Mouse (Mus musculus): ENCODE measurements around the gene Pwwp2b. TPM values are rescaled to one million over a fixed set of nuclear protein-coding genes. Genes with fewer than 3 reads are reported as not detected.

Gene Pwwp2b
- polyA plus RNA-seq, 1 experiment = 5.6 TPM

- WGBS = 77% methylated on average over 2 of the region's 2 CpGs
- no peak overlapping the region for H3K4me3 ChIP-seq (replicated peaks; ENCODE audit: control insufficient read depth, low read depth, low read length)
- H3K4me1 ChIP-seq (ENCODE audit: control insufficient read depth, insufficient read depth, low read length) = no peaks in the 10 kb centered on the region
- no peak overlapping the region for H3K27ac ChIP-seq (ENCODE audit: control insufficient read depth, insufficient read depth, low read depth, low read length, poor library complexity)
- TF ChIP-seq POLR2A (IDR thresholded peaks at IDR 0.05; ENCODE audit: borderline replicate concordance, control insufficient read depth, low read depth, low read length) = no peak
Measured at GRCm38 (mm10) chr7:139309106-139309505, 60.8 kb downstream of the Pwwp2b start.

GRCm38 (mm10) chr7:139310487-139310951 is 62.2 kb downstream of the Pwwp2b start:
- TF ChIP-seq CTCF (IDR thresholded peaks at IDR 0.05; ENCODE audit: control insufficient read depth, insufficient read depth, low read length) (no peak), POLR2A (IDR thresholded peaks at IDR 0.05; ENCODE audit: borderline replicate concordance, control insufficient read depth, low read depth, low read length) (no peak)
- H3K27ac ChIP-seq (ENCODE audit: control insufficient read depth, insufficient read depth, low read depth, low read length, poor library complexity) = no peak overlapping the region
- WGBS = 77% methylated on average over 6 of the region's 6 CpGs
- H3K4me1 ChIP-seq (ENCODE audit: control insufficient read depth, insufficient read depth, low read length) = no peaks in the 10 kb centered on the region
- H3K4me3 ChIP-seq (replicated peaks; ENCODE audit: control insufficient read depth, low read depth, low read length) = no peak overlapping the region

GRCm38 (mm10) chr7:139312686-139313085 is 64.4 kb downstream of the Pwwp2b start:
- no peak overlapping the region for H3K27ac ChIP-seq (ENCODE audit: control insufficient read depth, insufficient read depth, low read depth, low read length, poor library complexity)
- no peak for TF ChIP-seq CTCF (IDR thresholded peaks at IDR 0.05; ENCODE audit: control insufficient read depth, insufficient read depth, low read length)
- TF ChIP-seq POLR2A (IDR thresholded peaks at IDR 0.05; ENCODE audit: borderline replicate concordance, control insufficient read depth, low read depth, low read length) = no peak
- H3K4me3 ChIP-seq (replicated peaks; ENCODE audit: control insufficient read depth, low read depth, low read length) = no peak overlapping the region
- 52% methylated on average over 5 of the region's 5 CpGs for WGBS
- H3K4me1 ChIP-seq (ENCODE audit: control insufficient read depth, insufficient read depth, low read length) = no peaks in the 10 kb centered on the region

GRCm38 (mm10) chr7:139313413-139313812 is 65.1 kb downstream of the Pwwp2b start:
- no peak overlapping the region for H3K27ac ChIP-seq (ENCODE audit: control insufficient read depth, insufficient read depth, low read depth, low read length, poor library complexity)
- no peaks in the 10 kb centered on the region for H3K4me1 ChIP-seq (ENCODE audit: control insufficient read depth, insufficient read depth, low read length)
- TF ChIP-seq POLR2A (IDR thresholded peaks at IDR 0.05; ENCODE audit: borderline replicate concordance, control insufficient read depth, low read depth, low read length) (no peak), CTCF (IDR thresholded peaks at IDR 0.05; ENCODE audit: control insufficient read depth, insufficient read depth, low read length) (no peak)
- no peak overlapping the region for H3K4me3 ChIP-seq (replicated peaks; ENCODE audit: control insufficient read depth, low read depth, low read length)
- WGBS = 69% methylated on average over 5 of the region's 5 CpGs

DNA sequence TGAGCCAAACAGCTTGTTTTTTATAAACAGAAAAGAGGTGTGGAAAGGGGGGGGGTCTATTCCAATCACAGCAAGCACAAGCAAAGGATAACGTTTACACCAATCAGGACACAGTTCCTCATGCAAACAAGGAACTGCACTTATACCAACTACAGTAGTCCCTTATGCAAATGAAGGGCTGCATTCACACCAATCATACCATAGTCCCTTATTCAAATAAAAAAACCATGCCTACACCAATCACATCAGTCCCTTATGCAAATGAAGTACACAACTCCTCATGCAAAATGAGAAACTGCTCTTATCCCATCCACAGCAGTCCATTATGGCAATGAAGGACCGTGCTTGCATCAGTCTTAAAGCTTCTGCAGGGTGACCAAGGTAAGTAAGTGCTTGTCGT is 66.4 kb downstream of the Pwwp2b start:
- H3K4me1 ChIP-seq (ENCODE audit: control insufficient read depth, insufficient read depth, low read length) = no peaks in the 10 kb centered on the region
- H3K27ac ChIP-seq (ENCODE audit: control insufficient read depth, insufficient read depth, low read depth, low read length, poor library complexity) = no peak overlapping the region
- 55% methylated on average over 3 of the region's 3 CpGs for WGBS
- H3K4me3 ChIP-seq (replicated peaks; ENCODE audit: control insufficient read depth, low read depth, low read length) = no peak overlapping the region
- TF ChIP-seq CTCF (IDR thresholded peaks at IDR 0.05; ENCODE audit: control insufficient read depth, insufficient read depth, low read length) = no peak
- TF ChIP-seq POLR2A (IDR thresholded peaks at IDR 0.05; ENCODE audit: borderline replicate concordance, control insufficient read depth, low read depth, low read length) = no peak

DNA sequence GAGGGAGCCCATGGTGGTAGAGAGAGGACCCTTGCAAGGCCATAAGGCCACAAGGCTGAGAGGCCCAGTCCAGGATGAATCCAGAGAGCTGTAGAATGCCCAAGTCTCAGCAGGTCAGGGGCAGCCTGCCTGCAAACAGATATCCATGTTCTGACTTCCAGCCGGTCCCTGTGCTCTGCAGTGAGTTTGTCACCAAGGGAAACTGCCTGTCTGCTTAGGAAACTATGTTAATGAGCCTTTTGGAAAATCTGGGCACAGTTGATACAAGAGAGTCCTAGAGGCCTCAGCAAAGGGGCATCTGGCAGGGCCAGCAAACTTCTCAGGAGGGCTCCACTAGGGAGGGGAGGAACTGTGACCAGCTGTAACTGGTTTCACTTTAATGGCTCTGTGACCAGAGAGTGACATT is 70.7 kb downstream of the Pwwp2b start:
- TF ChIP-seq CTCF (IDR thresholded peaks at IDR 0.05; ENCODE audit: control insufficient read depth, insufficient read depth, low read length) (no peak), POLR2A (IDR thresholded peaks at IDR 0.05; ENCODE audit: borderline replicate concordance, control insufficient read depth, low read depth, low read length) (no peak)
- Histone ChIP-seq H3K4me3 (replicated peaks; ENCODE audit: control insufficient read depth, low read depth, low read length) (no peak overlapping the region), H3K27ac (ENCODE audit: control insufficient read depth, insufficient read depth, low read depth, low read length, poor library complexity) (no peak overlapping the region), H3K4me1 (ENCODE audit: control insufficient read depth, insufficient read depth, low read length) (no peaks in the 10 kb centered on the region)
- WGBS = 74% methylated on average over 1 of the region's 1 CpGs

Other genes starting within 250 kb of the Pwwp2b start
- 0.31 TPM in 1 of 2 replicates, not detected in the other for gene Dpysl4, start 162.5 kb upstream of the Pwwp2b start, polyA plus RNA-seq (2011; ENCODE audit: insufficient read depth, insufficient read length, low replicate concordance, missing spikeins)
- gene Lrrc27, start 35.5 kb upstream of the Pwwp2b start, polyA plus RNA-seq (2011; ENCODE audit: insufficient read depth, insufficient read length, low replicate concordance, missing spikeins) = 5.2 TPM in 1 of 2 replicates, not detected in the other
- 3.2 TPM in 1 of 2 replicates, not detected in the other for gene Stk32c, start 35.2 kb upstream of the Pwwp2b start, polyA plus RNA-seq (2011; ENCODE audit: insufficient read depth, insufficient read length, low replicate concordance, missing spikeins)
- gene Inpp5a, start 140.6 kb downstream of the Pwwp2b start, polyA plus RNA-seq (2011; ENCODE audit: insufficient read depth, insufficient read length, low replicate concordance, missing spikeins) = 11.0 and 28.1 TPM in 2 replicates

All from bone marrow, adult 2 months (tissue).